Mouse (Mus musculus) MEL (cell line): Measurements from ENCODE around the gene Tinf2. TPM values are rescaled to one million over a fixed set of nuclear protein-coding genes. Genes with fewer than 3 reads are reported as not detected.

Experiments used
- DNase-seq: peaks from one replicate; pipeline ENCODE4 v3.0.0; 2011; ENCODE audit warnings: low read depth, low spot score
- H3K27ac ChIP-seq: 2 replicates; pipeline ENCODE4 v1.5.1; 2012; ENCODE audit warnings: low read depth, mild to moderate bottlenecking, control low read depth, low read length, moderate library complexity; ENCODE audit not compliant: control insufficient read depth
- H3K27me3 ChIP-seq, 2 experiments: fragments of 150-350 bp in 1 of 2; sonication (generic) in 1 of 2; 2 replicates each; pipeline ENCODE4 v1.6.1; 2012; ENCODE audit warnings: low read length in 2 of 2, mild to moderate bottlenecking in 2 of 2, improper control_type of control experiment in 1 of 2, moderate library complexity in 1 of 2; ENCODE audit not compliant: insufficient read depth in 2 of 2, control insufficient read depth in 1 of 2
- H3K36me3 ChIP-seq, 2 experiments: 2 replicates each; pipeline ENCODE4 v1.6.1; 2012 to 2014; ENCODE audit warnings: low read length in 2 of 2, improper control_type of control experiment in 1 of 2, inconsistent platforms in 1 of 2, mild to moderate bottlenecking in 1 of 2; ENCODE audit not compliant: insufficient read depth in 2 of 2, control insufficient read depth in 1 of 2
- H3K4me1 ChIP-seq, 2 experiments: fragments of 150-350 bp in 1 of 2; sonication (generic) in 1 of 2; 2 replicates each; pipeline ENCODE4 v1.6.1; 2012; ENCODE audit warnings: low read length in 2 of 2, improper control_type of control experiment in 1 of 2, mild to moderate bottlenecking in 1 of 2; ENCODE audit not compliant: insufficient read depth in 2 of 2, control insufficient read depth in 1 of 2
- H3K4me3 ChIP-seq, 2 experiments: fragments of 150-350 bp in 1 of 2; sonication (generic) in 1 of 2; 2 replicates each; pipeline ENCODE4 v1.5.1; 2012; ENCODE audit warnings: low read depth in 2 of 2, low read length in 2 of 2, mild to moderate bottlenecking in 2 of 2, moderate library complexity in 2 of 2, control low read depth in 1 of 2, improper control_type of control experiment in 1 of 2; ENCODE audit not compliant: control insufficient read depth in 1 of 2, insufficient read depth in 1 of 2
- H3K79me2 ChIP-seq: 2 replicates; pipeline ENCODE4 v1.6.1; 2012; ENCODE audit warnings: mild to moderate bottlenecking, low read length, moderate library complexity; ENCODE audit not compliant: control insufficient read depth, poor library complexity, insufficient read depth
- H3K9ac ChIP-seq: 2 replicates; pipeline ENCODE4 v1.6.1; 2012; ENCODE audit warnings: low read depth, mild to moderate bottlenecking, control low read depth, low read length, moderate library complexity; ENCODE audit not compliant: control insufficient read depth, poor library complexity, severe bottlenecking
- H3K9me3 ChIP-seq: fragments of 150-350 bp; sonication (generic); replicated peaks from 2 replicates; pipeline ENCODE4 v1.6.1; 2012; ENCODE audit warnings: mild to moderate bottlenecking, low read length, improper control_type of control experiment, moderate library complexity; ENCODE audit not compliant: insufficient read depth
- CHD1 ChIP-seq: IDR thresholded peaks from 2 replicates; pipeline ENCODE4 v1.6.1; 2012; ENCODE audit warnings: low read depth, mild to moderate bottlenecking, inconsistent platforms, low read length, improper control_type of control experiment
- CHD2 ChIP-seq: IDR thresholded peaks from 2 replicates; pipeline ENCODE4 v1.6.1; 2011; ENCODE audit warnings: low read length, improper control_type of control experiment
- ELF1 ChIP-seq: IDR thresholded peaks from 2 replicates; pipeline ENCODE4 v1.6.1; 2014; ENCODE audit warnings: low read depth, mild to moderate bottlenecking, inconsistent platforms, low read length, improper control_type of control experiment, moderate library complexity
- EP300 ChIP-seq, 2 experiments: IDR thresholded peaks; 2 replicates each; pipeline ENCODE4 v1.6.1; 2011; ENCODE audit warnings: improper control_type of control experiment in 2 of 2, low read length in 2 of 2, low read depth in 1 of 2, mild to moderate bottlenecking in 1 of 2
- ETS1 ChIP-seq: IDR thresholded peaks from 2 replicates; pipeline ENCODE4 v1.6.1; 2012; ENCODE audit warnings: low read depth, mild to moderate bottlenecking, inconsistent platforms, low read length, improper control_type of control experiment, moderate library complexity
- GATA1 ChIP-seq: IDR thresholded peaks from 2 replicates; pipeline ENCODE4 v1.6.1; 2011; ENCODE audit warnings: low read depth, low read length, improper control_type of control experiment
- HCFC1 ChIP-seq: IDR thresholded peaks from 2 replicates; pipeline ENCODE4 v1.6.1; 2012; ENCODE audit warnings: low read depth, mild to moderate bottlenecking, inconsistent platforms, low read length, improper control_type of control experiment, moderate library complexity
- MAFK ChIP-seq: IDR thresholded peaks from 2 replicates; pipeline ENCODE4 v1.6.1; 2011; ENCODE audit warnings: low read depth, mild to moderate bottlenecking, low read length, improper control_type of control experiment, borderline replicate concordance
- MAX ChIP-seq: IDR thresholded peaks from 2 replicates; pipeline ENCODE4 v1.6.1; 2011; ENCODE audit warnings: low read length, improper control_type of control experiment
- MEF2A ChIP-seq: IDR thresholded peaks from 2 replicates; pipeline ENCODE4 v1.6.1; 2014; ENCODE audit warnings: low read depth, mild to moderate bottlenecking, inconsistent platforms, low read length, improper control_type of control experiment; ENCODE audit not compliant: poor library complexity, insufficient replicate concordance, severe bottlenecking; ENCODE audit errors: extremely low read depth
- MXI1 ChIP-seq: IDR thresholded peaks from 2 replicates; pipeline ENCODE4 v1.6.1; 2011; ENCODE audit warnings: mild to moderate bottlenecking, low read depth, low read length, improper control_type of control experiment
- MYB ChIP-seq: IDR thresholded peaks from 2 replicates; pipeline ENCODE4 v1.6.1; 2011; ENCODE audit warnings: mild to moderate bottlenecking, low read depth, low read length, improper control_type of control experiment
- MYC ChIP-seq: IDR thresholded peaks from 2 replicates; pipeline ENCODE4 v1.6.1; 2011; ENCODE audit warnings: low read depth, mild to moderate bottlenecking, low read length, improper control_type of control experiment, moderate library complexity
- NELFE ChIP-seq: IDR thresholded peaks from 2 replicates; pipeline ENCODE4 v1.6.1; 2011; ENCODE audit warnings: low read depth, low read length, improper control_type of control experiment
- POLR2A ChIP-seq, 2 experiments: IDR thresholded peaks; 2 replicates each; pipeline ENCODE4 v1.6.1; 2011 to 2012; ENCODE audit warnings: low read length in 2 of 2, mild to moderate bottlenecking in 2 of 2, control low read depth in 1 of 2, improper control_type of control experiment in 1 of 2, low read depth in 1 of 2, moderate library complexity in 1 of 2; ENCODE audit not compliant: control insufficient read depth in 1 of 2, insufficient read depth in 1 of 2, poor library complexity in 1 of 2
- POLR2AphosphoS2 ChIP-seq: IDR thresholded peaks from 2 replicates; pipeline ENCODE4 v1.6.1; 2011; ENCODE audit warnings: low read length, improper control_type of control experiment
- RAD21 ChIP-seq: IDR thresholded peaks from 2 replicates; pipeline ENCODE4 v1.6.1; 2011; ENCODE audit warnings: mild to moderate bottlenecking, low read depth, low read length, improper control_type of control experiment
- RCOR1 ChIP-seq: IDR thresholded peaks from 2 replicates; pipeline ENCODE4 v1.6.1; 2012; ENCODE audit warnings: low read depth, mild to moderate bottlenecking, inconsistent platforms, low read length, improper control_type of control experiment
- SIN3A ChIP-seq: IDR thresholded peaks from 2 replicates; pipeline ENCODE4 v1.6.1; 2012; ENCODE audit warnings: low read length, improper control_type of control experiment, inconsistent platforms
- SMC3 ChIP-seq: IDR thresholded peaks from 2 replicates; pipeline ENCODE4 v1.6.1; 2011; ENCODE audit warnings: low read depth, low read length, improper control_type of control experiment
- TAL1 ChIP-seq: IDR thresholded peaks from 2 replicates; pipeline ENCODE4 v1.6.1; 2012; ENCODE audit warnings: mild to moderate bottlenecking, inconsistent platforms, low read length, moderate library complexity, mixed read lengths
- TBP ChIP-seq: IDR thresholded peaks from 2 replicates; pipeline ENCODE4 v1.8.0; 2011; ENCODE audit warnings: low read depth, low read length, improper control_type of control experiment
- TCF12 ChIP-seq: IDR thresholded peaks from 2 replicates; pipeline ENCODE4 v1.6.1; 2014; ENCODE audit warnings: low read depth, mild to moderate bottlenecking, inconsistent platforms, low read length, improper control_type of control experiment, moderate library complexity
- USF2 ChIP-seq, 2 experiments: IDR thresholded peaks; 2 replicates each; pipeline ENCODE4 v1.6.1; 2011 to 2012; ENCODE audit warnings: improper control_type of control experiment in 2 of 2, low read length in 2 of 2, borderline replicate concordance in 1 of 2, inconsistent platforms in 1 of 2, low read depth in 1 of 2, mild to moderate bottlenecking in 1 of 2; ENCODE audit not compliant: insufficient read depth in 1 of 2
- ZMIZ1 ChIP-seq: IDR thresholded peaks from 2 replicates; pipeline ENCODE4 v1.6.1; 2012; ENCODE audit warnings: low read depth, mild to moderate bottlenecking, inconsistent platforms, low read length, improper control_type of control experiment, moderate library complexity
- polyA plus RNA-seq, 2 experiments: library from polyadenylated mRNA; stranded (reverse) in 1 of 2; unstranded in 1 of 2; fragments of >175 nt in 1 of 2; fragments of >200 nt in 1 of 2; gene quantifications; 2 replicates each; pipeline versions ENCODE4 v1.2.1 to v1.2.4; 2012; ENCODE audit warnings: low replicate concordance in 2 of 2, low read depth in 1 of 2; ENCODE audit not compliant: insufficient read length in 2 of 2, insufficient read depth in 1 of 2, missing spikeins in 1 of 2
- total RNA-seq: library from RNA; depleted of rRNA; stranded (reverse); fragments of 300-350 nt; gene quantifications from 2 replicates; pipeline ENCODE4 v1.2.3, GENCODE M21; 2012

Gene Tinf2
- total and polyA plus RNA-seq, 3 experiments: 27.2 to 53.0 TPM; not detected in 1

DNA sequence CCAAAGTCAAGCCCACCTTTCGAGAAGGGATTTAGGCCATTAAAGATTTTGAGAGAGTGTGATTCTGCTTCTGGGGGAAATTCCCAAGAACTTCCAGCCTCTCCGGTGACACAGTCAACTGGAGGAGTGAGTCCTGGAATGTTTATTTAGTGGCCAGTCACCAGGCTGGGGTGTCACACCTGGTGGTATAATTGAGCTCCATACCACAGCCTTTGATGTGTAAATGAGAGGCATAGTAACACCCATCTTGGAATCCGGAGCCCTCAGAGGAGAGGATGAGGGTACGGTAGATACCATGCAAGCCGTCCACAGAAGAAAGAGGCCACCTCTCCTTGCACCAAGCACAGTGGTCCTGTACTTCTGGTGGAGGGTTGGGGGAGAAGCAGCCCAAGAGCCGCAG, 21.1 kb upstream of the Tinf2 start:
- peaks cover 0 to 15% of the 10 kb centered on the region in 2 experiments; a peak in 2 of 4 replicates for H3K36me3 ChIP-seq
- no peak for TF ChIP-seq RCOR1
- no peak for TF ChIP-seq MXI1
- no peak for TF ChIP-seq SIN3A
- no peak for TF ChIP-seq CHD2
- no peak for TF ChIP-seq TCF12
- TF ChIP-seq MYC: no peak
- TF ChIP-seq, all 39 proteins: peak for 0
- H3K9me3 ChIP-seq: no peaks in the 10 kb centered on the region

DNA sequence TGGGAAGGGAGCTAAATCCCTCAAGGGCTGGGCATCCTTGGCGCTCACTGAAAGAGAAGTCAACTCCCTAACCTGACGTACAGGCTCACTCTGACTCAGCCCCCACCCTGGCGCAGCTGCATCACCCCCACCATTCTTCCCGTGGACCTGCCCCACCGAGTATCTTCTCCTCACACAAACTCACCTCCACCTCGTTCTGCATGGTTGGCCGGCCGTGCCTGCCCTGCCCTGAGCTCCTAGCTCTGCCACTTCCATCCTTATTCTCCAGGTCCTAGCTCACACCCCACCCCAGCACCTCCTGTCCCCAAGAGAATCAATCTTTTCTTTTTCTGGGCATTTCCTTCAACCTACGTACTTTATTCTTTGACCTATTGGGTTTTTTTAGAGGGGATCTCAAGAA, 19.5 kb upstream of the Tinf2 start:
- peaks cover 0 to 14% of the 10 kb centered on the region in 2 experiments; a peak in 2 of 4 replicates for H3K36me3 ChIP-seq
- H3K4me3 ChIP-seq: no peak overlapping the region
- H3K9me3 ChIP-seq: no peaks in the 10 kb centered on the region
- no peak overlapping the region for H3K27ac ChIP-seq
- no peak overlapping the region for H3K9ac ChIP-seq
- DNase-seq: no peak
- TF ChIP-seq MAFK (no peak), RCOR1 (no peak), TAL1 (no peak), CHD2 (no peak), SMC3 (no peak), MAX (no peak), CHD1 (no peak), MXI1 (no peak), EP300 (IDR thresholded peaks at IDR 0.05; ENCODE audit: low read depth in 1 of 2, low read length in 2 of 2) (no peak)
- H3K27me3 ChIP-seq: no peaks in the 10 kb centered on the region
- H3K79me2 ChIP-seq: no peaks in the 10 kb centered on the region
- peaks cover 4 to 15% of the 10 kb centered on the region in 2 experiments for H3K4me1 ChIP-seq

More for the DNA sequence above, 21.1 kb upstream of the Tinf2 start:
- Histone ChIP-seq H3K27ac (no peak overlapping the region), H3K4me3 (no peak overlapping the region), H3K4me1 (peaks cover 9 to 21% of the 10 kb centered on the region in 2 experiments), H3K27me3 (no peaks in the 10 kb centered on the region), H3K9ac (no peak overlapping the region), H3K79me2 (no peaks in the 10 kb centered on the region)
- DNase-seq: no peak

DNA sequence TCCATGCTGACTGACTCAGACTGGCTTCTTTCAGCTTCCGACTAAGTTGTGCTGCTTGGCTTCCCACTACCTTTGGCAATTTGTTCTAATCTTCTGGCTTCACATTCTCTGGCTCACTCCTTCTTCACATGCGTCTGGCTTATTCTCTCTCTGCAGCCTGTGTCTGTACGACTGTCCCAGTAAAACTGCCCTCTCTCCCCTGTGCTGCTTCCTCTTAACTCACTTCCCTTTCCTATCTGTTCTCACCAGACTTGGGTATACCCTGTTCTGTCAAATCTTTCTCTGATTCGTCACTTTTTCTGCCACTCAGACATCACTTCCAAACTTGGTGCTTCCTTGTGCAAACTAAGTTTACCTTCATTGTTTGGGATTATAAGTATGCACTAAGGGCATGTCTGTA, 15.6 kb upstream of the Tinf2 start:
- peak overlapping the region; percentile 64 for H3K9ac ChIP-seq
- TF ChIP-seq ELF1: peak; percentile 76
- TF ChIP-seq GATA1: peak; percentile 62
- peak; percentile 80 for TF ChIP-seq NELFE
- TF ChIP-seq MEF2A: no peak
- TF ChIP-seq MYC: 0 out of 2 replicates have a peak, but pooled peaks have one; percentile 19
- TF ChIP-seq EP300 (IDR thresholded peaks at IDR 0.05; ENCODE audit: low read depth in 1 of 2, low read length in 2 of 2): peak; percentile 33 to 44; a peak in 2 of 4 replicates
- no peak for TF ChIP-seq RAD21
- no peak for TF ChIP-seq MYB
- no peak for TF ChIP-seq USF2 (IDR thresholded peaks at IDR 0.05; ENCODE audit: borderline replicate concordance in 1 of 2, insufficient read depth in 1 of 2, low read depth in 1 of 2, low read length in 2 of 2)
- peak; percentile 54 to 86; a peak in 3 of 4 replicates for TF ChIP-seq POLR2A (IDR thresholded peaks at IDR 0.05; ENCODE audit: control insufficient read depth in 1 of 2, insufficient read depth in 1 of 2, low read depth in 1 of 2, low read length in 2 of 2, poor library complexity in 1 of 2)
- TF ChIP-seq HCFC1: peak; percentile 77
- TF ChIP-seq SIN3A: peak; percentile 39; the same call in 1 of the 2 replicates
- TF ChIP-seq ZMIZ1: 0 out of 2 replicates have a peak, but pooled peaks have one; percentile 55
- TF ChIP-seq TAL1: peak; percentile 72
- TF ChIP-seq POLR2AphosphoS2: peak; percentile 62; the same call in 1 of the 2 replicates
- peak; percentile 11; the same call in 1 of the 2 replicates for TF ChIP-seq ETS1
- TF ChIP-seq MAX: peak; percentile 54; the same call in 1 of the 2 replicates
- TF ChIP-seq TBP: peak; percentile 82; the same call in 1 of the 2 replicates

More for the DNA sequence above, 15.6 kb upstream of the Tinf2 start:
- H3K27me3 ChIP-seq: no peaks in the 10 kb centered on the region
- no peaks in the 10 kb centered on the region for H3K9me3 ChIP-seq
- H3K79me2 ChIP-seq: no peaks in the 10 kb centered on the region
- peak overlapping the region; percentile 34 to 56 for H3K4me3 ChIP-seq
- peak; percentile 89 for DNase-seq
- 0 out of 4 replicates have a peak, but pooled peaks cover 0 to 5% of the 10 kb centered on the region in 2 experiments for H3K4me1 ChIP-seq
- peak overlapping the region; percentile 88 for H3K27ac ChIP-seq
- peaks cover 0 to 7% of the 10 kb centered on the region in 2 experiments; a peak in 2 of 4 replicates for H3K36me3 ChIP-seq
